Mouse (Mus musculus) brain, embryonic 14.5 days (tissue): ENCODE data around the gene Jade1.

Experiments
- CTCF ChIP-seq: fragments of 200-500 bp; IDR thresholded peaks from 2 replicates; pipeline ENCODE4 v1.5.1; 2012; ENCODE audit warnings: inconsistent platforms, mild to moderate bottlenecking, moderate library complexity, borderline replicate concordance; ENCODE audit not compliant: insufficient read depth, insufficient read length; ENCODE audit errors: extremely low read depth
- POLR2A ChIP-seq: fragments of 200-500 bp; IDR thresholded peaks from 2 replicates; pipeline ENCODE4 v1.6.1; 2012; ENCODE audit warnings: mild to moderate bottlenecking, inconsistent platforms, borderline replicate concordance; ENCODE audit not compliant: poor library complexity, insufficient read depth, insufficient read length, severe bottlenecking; ENCODE audit errors: extremely low read depth

GRCm38 (mm10) chr3:41620971-41621370, 65.4 kb downstream of the Jade1 start:
- TF ChIP-seq CTCF (no peak), POLR2A (no peak)
